Mouse (Mus musculus) heart, adult 2 months (tissue): ENCODE results near the gene Il17d. TPM values are rescaled to one million over a fixed set of nuclear protein-coding genes. Genes with fewer than 3 reads are reported as not detected.

ENCODE experiments used
- DNase-seq, 2 experiments: peaks; one replicate each; pipeline ENCODE4 v3.0.0; 2021
- H3K27ac ChIP-seq: fragments of 200-600 bp; 2 replicates; pipeline ENCODE4 v1.8.1; 2022
- H3K27me3 ChIP-seq: fragments of 200-500 bp; 2 replicates; pipeline ENCODE4 v1.6.1; 2012; ENCODE audit warnings: mild to moderate bottlenecking, low read length, inconsistent platforms, mixed read lengths; ENCODE audit not compliant: control insufficient read depth, insufficient read depth
- H3K36me3 ChIP-seq: fragments of 200-500 bp; 2 replicates; pipeline ENCODE4 v1.6.1; 2012; ENCODE audit warnings: low read length, inconsistent platforms; ENCODE audit not compliant: control insufficient read depth, insufficient read depth
- H3K4me1 ChIP-seq: fragments of 200-500 bp; 2 replicates; pipeline ENCODE4 v1.6.1; 2011; ENCODE audit warnings: low read length; ENCODE audit not compliant: control insufficient read depth, insufficient read depth
- H3K4me3 ChIP-seq: fragments of 200-600 bp; 2 replicates; pipeline ENCODE4 v1.8.1; 2022
- H3K79me2 ChIP-seq: fragments of 200-500 bp; replicated peaks from 2 replicates; pipeline ENCODE4 v1.6.1; 2012; ENCODE audit warnings: mild to moderate bottlenecking, inconsistent platforms, low read length, moderate library complexity, mixed read lengths; ENCODE audit not compliant: control insufficient read depth, insufficient read depth
- H3K9ac ChIP-seq: fragments of 200-500 bp; 2 replicates; pipeline ENCODE4 v1.6.1; 2012; ENCODE audit warnings: low read depth, mild to moderate bottlenecking, control low read depth, inconsistent platforms, low read length, mixed read lengths
- CTCF ChIP-seq: fragments of 200-600 bp; IDR thresholded peaks from 2 replicates; pipeline ENCODE4 v1.8.1; 2022; ENCODE audit warnings: antibody characterized with exemption, mild to moderate bottlenecking, moderate library complexity
- EP300 ChIP-seq: fragments of 200-500 bp; IDR thresholded peaks from 2 replicates; pipeline ENCODE4 v1.6.1; 2011; ENCODE audit warnings: low read depth, low read length, control low read depth; ENCODE audit not compliant: insufficient read depth
- POLR2A ChIP-seq: fragments of 200-500 bp; IDR thresholded peaks from 2 replicates; pipeline ENCODE4 v1.6.1; 2011; ENCODE audit warnings: mild to moderate bottlenecking, low read depth, low read length, control low read depth; ENCODE audit not compliant: insufficient read depth
- WGBS: fragments of 180-500 bp; shearing (Covaris S2); methylation state at CpG from one replicate; pipeline ENCODE4 v1.1.7; 2018; 5-methylcytosine and 5-hydroxymethylcytosine counted together
- intact Hi-C: fragments of 180-260 bp; cut with DNase I; formaldehyde crosslinking; loops from one replicate; pipeline ENCODE4 v1.15.1; 2025
- polyA plus RNA-seq: library from polyadenylated mRNA; depleted of rRNA; stranded (reverse); fragments of >200 nt; gene quantifications from 2 replicates; pipeline ENCODE4 v1.2.3, GENCODE M21; 2012
- total RNA-seq, 2 experiments: library from RNA; stranded (reverse); gene quantifications; 2 replicates each; pipeline ENCODE4 v1.2.3; 2021

Il17d gene
- total and polyA plus RNA-seq, 3 experiments, result 2.2 to 10.1 (median 3.3) TPM

GRCm38 (mm10) chr14:57532577-57532976, 8.0 kb downstream of the Il17d start:
- Histone ChIP-seq H3K36me3 (no peaks in the 10 kb centered on the region), H3K27ac (no peak overlapping the region), H3K79me2 (no peaks in the 10 kb centered on the region), H3K4me1 (peaks cover 27% of the 10 kb centered on the region), H3K9ac (no peak overlapping the region), H3K4me3 (no peak overlapping the region), H3K27me3 (no peaks in the 10 kb centered on the region)
- 96% methylated on average over 3 of the region's 3 CpGs for WGBS
- intact Hi-C loops, result loop anchor here (2.0 kb wide), 1 partner anchor 86 kb away; no protein-coding TSS in a partner anchor
- no peak for DNase-seq
- TF ChIP-seq EP300, result no peak
- TF ChIP-seq POLR2A, result no peak
- no peak for TF ChIP-seq CTCF

GRCm38 (mm10) chr14:57533214-57533613, 8.6 kb downstream of the Il17d start:
- H3K4me1 ChIP-seq, result peaks cover 31% of the 10 kb centered on the region
- TF ChIP-seq POLR2A (no peak), CTCF (peak; percentile 86), EP300 (no peak)

GRCm38 (mm10) chr14:57533841-57534240, 9.3 kb downstream of the Il17d start:
- 58% methylated on average over 11 of the region's 11 CpGs for WGBS
- Histone ChIP-seq H3K9ac (no peak overlapping the region), H3K4me1 (peaks cover 31% of the 10 kb centered on the region), H3K36me3 (no peaks in the 10 kb centered on the region), H3K4me3 (no peak overlapping the region), H3K27me3 (no peaks in the 10 kb centered on the region), H3K79me2 (no peaks in the 10 kb centered on the region), H3K27ac (peak overlapping the region; percentile 79; the same call in 1 of the 2 replicates)
- DNase-seq, result no peak
- intact Hi-C loops, result loop anchor here (2.0 kb wide), 2 partner anchors 37 to 85 kb away; partner anchors contain the start of gene Eef1akmt1
- TF ChIP-seq EP300 (no peak), CTCF (no peak), POLR2A (no peak)

More at GRCm38 (mm10) chr14:57533214-57533613, 8.6 kb downstream of the Il17d start:
- DNase-seq, result peak; percentile 42 to 72
- Histone ChIP-seq H3K4me3 (no peak overlapping the region), H3K36me3 (no peaks in the 10 kb centered on the region), H3K79me2 (no peaks in the 10 kb centered on the region), H3K9ac (no peak overlapping the region), H3K27ac (no peak overlapping the region), H3K27me3 (no peaks in the 10 kb centered on the region)
- intact Hi-C loops, result loop anchor here (2.0 kb wide), 1 partner anchor 86 kb away; no protein-coding TSS in a partner anchor
- WGBS, result 58% methylated on average over 3 of the region's 3 CpGs

DNA sequence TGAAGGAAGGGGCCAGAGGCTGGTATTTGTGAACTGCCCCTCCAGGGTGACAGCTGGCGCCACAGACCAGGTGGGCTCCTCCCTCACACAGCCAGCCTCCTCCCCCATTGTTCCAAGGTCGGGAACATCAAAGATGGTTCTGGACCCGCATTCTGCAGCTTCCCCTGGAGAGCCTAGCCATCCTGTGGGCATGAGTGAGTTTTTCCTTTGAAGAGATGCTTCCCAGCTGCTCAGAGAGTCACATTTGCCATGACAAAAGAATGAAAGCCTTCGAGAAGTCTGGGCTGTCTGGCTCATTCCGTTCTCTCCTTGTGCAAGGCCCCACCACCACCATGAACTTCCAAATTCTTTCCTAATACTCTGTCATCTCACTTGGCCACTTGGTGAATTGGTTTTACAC, 9.8 kb downstream of the Il17d start:
- Histone ChIP-seq H3K4me3 (no peak overlapping the region), H3K27ac (peak overlapping the region; percentile 79), H3K79me2 (no peaks in the 10 kb centered on the region), H3K9ac (no peak overlapping the region), H3K36me3 (no peaks in the 10 kb centered on the region), H3K4me1 (peaks cover 31% of the 10 kb centered on the region), H3K27me3 (no peaks in the 10 kb centered on the region)
- peak in 1 of 2 experiments; percentile 12 for DNase-seq
- intact Hi-C loops, result loop anchor here (2.0 kb wide), 1 partner anchor 36 kb away; the partner anchor contains the start of gene Eef1akmt1
- 45% methylated on average over 5 of the region's 5 CpGs for WGBS
- no peak for TF ChIP-seq EP300
- TF ChIP-seq POLR2A, result no peak
- no peak for TF ChIP-seq CTCF

- Histone ChIP-seq H3K4me1 (peaks cover 26% of the 10 kb centered on the region), H3K4me3 (no peak overlapping the region), H3K27me3 (no peaks in the 10 kb centered on the region), H3K27ac (peak overlapping the region; percentile 79), H3K79me2 (no peaks in the 10 kb centered on the region), H3K9ac (peak overlapping the region; percentile 27), H3K36me3 (no peaks in the 10 kb centered on the region)
- TF ChIP-seq POLR2A, result peak; percentile 8; the same call in 1 of the 2 replicates
- TF ChIP-seq CTCF, result no peak
- peak; percentile 74 to 78 for DNase-seq
- intact Hi-C loops, result loop anchor here (2.0 kb wide), 1 partner anchor 36 kb away; the partner anchor contains the start of gene Eef1akmt1
- WGBS, result 8% methylated on average over 8 of the region's 8 CpGs
Observed at GRCm38 (mm10) chr14:57534961-57535360, 10.4 kb downstream of the Il17d start.

DNA sequence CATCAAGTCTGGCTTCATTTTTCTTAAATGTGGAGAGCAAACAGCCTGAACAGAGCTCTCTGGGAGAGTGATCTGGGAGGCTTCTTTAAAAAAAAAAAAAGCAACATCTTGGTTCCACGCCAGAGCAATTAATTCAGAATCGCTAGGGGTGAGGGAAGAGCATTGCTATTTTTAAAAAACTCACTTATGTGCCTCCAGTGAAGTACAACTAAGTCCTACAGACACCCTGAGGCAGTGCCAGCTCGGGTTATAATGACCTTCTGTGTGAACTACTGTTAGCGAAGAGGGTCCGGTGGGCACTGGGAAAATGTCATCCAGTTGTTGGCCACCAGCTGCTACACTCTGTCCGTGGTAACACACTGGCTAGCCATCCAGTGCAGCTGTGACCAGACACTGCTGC, 11.1 kb downstream of the Il17d start:
- DNase-seq, result peak; percentile 35 to 52
- H3K36me3 ChIP-seq, result no peaks in the 10 kb centered on the region
- peaks cover 26% of the 10 kb centered on the region for H3K4me1 ChIP-seq
- no peak overlapping the region for H3K4me3 ChIP-seq
- H3K79me2 ChIP-seq, result no peaks in the 10 kb centered on the region
- intact Hi-C loops, result loop anchor here (2.0 kb wide), 1 partner anchor 35 kb away; the partner anchor contains the start of gene Eef1akmt1
- WGBS, result 18% methylated on average over 6 of the region's 6 CpGs
- H3K27me3 ChIP-seq, result no peaks in the 10 kb centered on the region
- H3K9ac ChIP-seq, result peak overlapping the region; percentile 32; the same call in 1 of the 2 replicates
- H3K27ac ChIP-seq, result peak overlapping the region; percentile 79
- TF ChIP-seq CTCF (no peak), EP300 (no peak), POLR2A (no peak)
